Comparison of ENCODE assay signal across 8 mouse cellular contexts in the genomic region with DNA sequence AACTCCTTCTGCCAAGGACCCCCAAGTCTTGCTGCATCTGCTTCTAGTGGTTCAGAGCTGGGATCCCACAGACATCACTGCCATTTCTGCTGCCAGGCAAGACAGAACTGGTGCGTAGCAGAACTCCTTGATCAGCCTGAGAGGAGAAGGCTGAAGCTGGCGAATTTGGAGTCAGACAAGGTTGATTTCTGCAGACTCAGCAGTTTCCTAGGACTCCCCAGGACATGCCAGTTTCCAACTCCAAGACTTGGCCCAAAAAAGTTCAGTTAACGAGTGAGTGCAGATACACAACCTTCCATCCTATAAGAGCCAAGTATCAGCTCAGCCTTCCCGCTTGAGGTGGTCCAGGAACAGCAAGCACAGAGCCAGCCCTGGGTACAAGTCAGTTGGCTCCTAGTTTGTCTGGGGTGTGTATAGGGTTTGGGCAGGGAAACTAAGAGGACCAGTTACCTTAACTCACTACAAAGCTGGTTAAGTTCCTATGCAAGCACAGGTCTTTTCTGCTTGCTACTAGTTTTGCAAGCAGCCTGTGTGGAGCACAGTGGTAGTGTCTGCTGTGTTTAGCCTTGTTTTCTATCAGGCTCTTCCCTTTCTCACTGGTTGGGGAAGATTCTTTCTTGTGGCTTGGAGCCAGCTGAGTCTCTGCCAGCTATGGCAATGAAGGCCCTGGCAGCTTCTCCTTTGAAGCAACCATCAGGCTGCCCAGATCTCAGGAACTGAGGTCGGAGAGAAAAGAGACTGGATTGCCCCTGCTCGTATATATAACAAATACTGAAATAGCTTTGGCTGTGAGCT.
DNase-seq lines count a peak whose midpoint lies in the region; ATAC-seq and TF ChIP-seq lines count a peak whose summit lies in the region.

No protein-coding gene starts in this region.

- no peaks in the 10 kb centered on the region for H3K9me3 ChIP-seq in lung, embryonic 14.5 days (ENCODE audit: low read depth, low read length)

- H3K4me3 ChIP-seq in lung, embryonic 14.5 days (ENCODE audit: low read depth, low read length) = no peak overlapping the region
- H3K4me3 ChIP-seq in left cerebral cortex, adult 2 months = no peak overlapping the region

- no peak overlapping the region for H3K4me2 ChIP-seq in lung, embryonic 14.5 days

- no peak overlapping the region for H3K9ac ChIP-seq in lung, embryonic 14.5 days

- no peak overlapping the region for H3K27ac ChIP-seq in lung, embryonic 14.5 days (ENCODE audit: low read depth)
- H3K27ac ChIP-seq in left cerebral cortex, adult 2 months = no peak overlapping the region

- peak; percentile 32 for DNase-seq in lung, embryonic 14.5 days
- DNase-seq in lung, postnatal 25 days (ENCODE audit: low spot score) = no peak
- DNase-seq in cerebellum, adult 11 months = peak; percentile 44
- DNase-seq in heart, adult 9 months (ENCODE audit: low spot score in 2 of 2) = peak; percentile 6 to 14
- DNase-seq in left cerebral cortex, adult 2 months (ENCODE audit: extremely low spot score in 1 of 2, low spot score in 2 of 2) = peak; percentile 13 to 25
- DNase-seq in thymus, postnatal 10 days (ENCODE audit: low spot score in 2 of 2) = no peak
- no peak for DNase-seq in embryo, embryonic 11 days
- DNase-seq in thymus, postnatal 0 days (ENCODE audit: low spot score) = no peak

- intact Hi-C loops in left cerebral cortex, adult 2 months (cut with DNase I) = no loop called here

- TF ChIP-seq CTCF in lung, embryonic 14.5 days (IDR thresholded peaks at IDR 0.05; ENCODE audit: low read depth) = no peak
- TF ChIP-seq CTCF in left cerebral cortex, adult 2 months (IDR thresholded peaks at IDR 0.05) = no peak

- no peak for ATAC-seq in lung, embryonic 14.5 days (ENCODE audit: insufficient read depth)

- no peaks in the 10 kb centered on the region for H3K27me3 ChIP-seq in lung, embryonic 14.5 days (ENCODE audit: insufficient read depth, low read length)

- 70% methylated on average over 6 of the region's 6 CpGs for WGBS in lung, embryonic 14.5 days

- H3K36me3 ChIP-seq in lung, embryonic 14.5 days (ENCODE audit: insufficient read depth) = no peaks in the 10 kb centered on the region

- no peaks in the 10 kb centered on the region for H3K4me1 ChIP-seq in lung, embryonic 14.5 days (ENCODE audit: insufficient read depth)

Comparison
In these comparisons a context has a peak if more than half of its experiments do, and no peak if none do; other contexts are left out.
1. DNase-seq: peak in lung, embryonic 14.5 days (single experiment), cerebellum, adult 11 months (single experiment), heart, adult 9 months (2 of 2) and left cerebral cortex, adult 2 months (2 of 2); none in lung, postnatal 25 days (single experiment), thymus, postnatal 10 days (0 of 2), embryo, embryonic 11 days (single experiment) and thymus, postnatal 0 days (single experiment).